Mouse (Mus musculus) midbrain, embryonic 10.5 days (tissue): Measurements from ENCODE around the gene Atp6v1g2. TPM values are rescaled to one million over a fixed set of nuclear protein-coding genes. Genes with fewer than 3 reads are reported as not detected.
A peak's percentile ranks its signal among the peaks of the same experiment; 100 is the strongest.

Source experiments
- DNase-seq: peaks from one replicate; pipeline ENCODE4 v3.0.0-alpha.2; 2017; ENCODE audit warnings: low spot score
- H3K27ac ChIP-seq: fragments of 300-500 bp; sonication (generic); replicated peaks from 2 replicates; pipeline ENCODE4 v1.5.1; 2016; ENCODE audit warnings: mild to moderate bottlenecking
- H3K27me3 ChIP-seq: fragments of 300-500 bp; sonication (generic); 2 replicates; pipeline ENCODE4 v1.6.1; 2016; ENCODE audit warnings: low read depth, mild to moderate bottlenecking; ENCODE audit not compliant: poor library complexity, severe bottlenecking
- H3K36me3 ChIP-seq: fragments of 300-500 bp; sonication (generic); 2 replicates; pipeline ENCODE4 v1.6.1; 2016; ENCODE audit warnings: mild to moderate bottlenecking, moderate library complexity
- H3K4me1 ChIP-seq: fragments of 300-500 bp; sonication (generic); 2 replicates; pipeline ENCODE4 v1.6.1; 2016
- H3K4me3 ChIP-seq: fragments of 300-500 bp; sonication (generic); 2 replicates; pipeline ENCODE4 v1.5.1; 2016; ENCODE audit warnings: mild to moderate bottlenecking, moderate library complexity
- H3K9me3 ChIP-seq: fragments of 300-500 bp; sonication (generic); replicated peaks from 2 replicates; pipeline ENCODE4 v1.6.1; 2016; ENCODE audit warnings: mild to moderate bottlenecking
- WGBS: fragments of 180-500 bp; shearing (Covaris S2); methylation state at CpG from one replicate; pipeline ENCODE4 v1.1.7; 2016; 5-methylcytosine and 5-hydroxymethylcytosine counted together
- polyA plus RNA-seq: library from polyadenylated mRNA; unstranded; fragments of >200 nt; fragmentation: Nextera tagmentation; extraction: Ambion mirVana; gene quantifications from 2 replicates; pipeline ENCODE4 v1.2.1, GENCODE M21; 2016

The Atp6v1g2 gene
- polyA plus RNA-seq = 9.7 and 11.8 TPM in 2 replicates

GRCm38 (mm10) chr17:35233114-35233980, at the start of gene Atp6v1g2:
Gene Atp6v1g2 (plus strand): TSS chr17:35233660.
- H3K4me1 ChIP-seq = peaks cover 33% of the 10 kb centered on the region
- no peak for DNase-seq
- H3K4me3 ChIP-seq = peak within 1 kb of the TSS; percentile 78
- H3K9me3 ChIP-seq = no peaks in the 10 kb centered on the region
- peak within 1 kb of the TSS; percentile 96 for H3K27ac ChIP-seq
- H3K27me3 ChIP-seq = no peaks in the 10 kb centered on the region
- 89% methylated on average over 18 of the region's 18 CpGs for WGBS
- peaks cover 46% of the 10 kb centered on the region for H3K36me3 ChIP-seq

GRCm38 (mm10) chr17:35185639-35186611, 47.5 kb upstream of the Atp6v1g2 start:
- H3K4me3 ChIP-seq = peak overlapping the region; percentile 59
- no peaks in the 10 kb centered on the region for H3K36me3 ChIP-seq
- peak overlapping the region; percentile 83 for H3K27ac ChIP-seq
- H3K9me3 ChIP-seq = no peaks in the 10 kb centered on the region
- 3% methylated on average over 18 of the region's 18 CpGs for WGBS
- H3K4me1 ChIP-seq = peaks cover 21% of the 10 kb centered on the region
- DNase-seq = peak; percentile 59
- no peaks in the 10 kb centered on the region for H3K27me3 ChIP-seq

GRCm38 (mm10) chr17:35186681-35187080, 46.8 kb upstream of the Atp6v1g2 start:
- peak; percentile 53 for DNase-seq
- H3K4me3 ChIP-seq = peak overlapping the region; percentile 59
- H3K27ac ChIP-seq = peak overlapping the region; percentile 83
- no peaks in the 10 kb centered on the region for H3K27me3 ChIP-seq
- H3K9me3 ChIP-seq = no peaks in the 10 kb centered on the region
- H3K36me3 ChIP-seq = no peaks in the 10 kb centered on the region
- peaks cover 21% of the 10 kb centered on the region for H3K4me1 ChIP-seq
- WGBS = 2% methylated on average over 4 of the region's 4 CpGs

GRCm38 (mm10) chr17:35187345-35187744, 46.1 kb upstream of the Atp6v1g2 start:
- H3K4me3 ChIP-seq = no peak overlapping the region
- peaks cover 21% of the 10 kb centered on the region for H3K4me1 ChIP-seq
- no peak overlapping the region for H3K27ac ChIP-seq
- H3K9me3 ChIP-seq = no peaks in the 10 kb centered on the region
- no peaks in the 10 kb centered on the region for H3K27me3 ChIP-seq
- H3K36me3 ChIP-seq = no peaks in the 10 kb centered on the region
- WGBS = 79% methylated on average over 4 of the region's 4 CpGs
- no peak for DNase-seq

GRCm38 (mm10) chr17:35187959-35188610, 45.4 kb upstream of the Atp6v1g2 start, which contains the start of gene Lst1:
Gene Lst1 (minus strand): TSS chr17:35188439.
- Histone ChIP-seq H3K4me1 (peaks cover 21% of the 10 kb centered on the region), H3K9me3 (no peaks in the 10 kb centered on the region), H3K27me3 (0 out of 2 replicates have a peak, but pooled peaks cover 3% of the 10 kb centered on the region), H3K36me3 (no peaks in the 10 kb centered on the region), H3K27ac (no peak within 1 kb of the TSS), H3K4me3 (no peak within 1 kb of the TSS)
- WGBS = 70% methylated on average over 7 of the region's 7 CpGs
- no peak for DNase-seq

GRCm38 (mm10) chr17:35189186-35189585, 44.3 kb upstream of the Atp6v1g2 start:
- H3K4me1 ChIP-seq = peaks cover 22% of the 10 kb centered on the region
- H3K9me3 ChIP-seq = no peaks in the 10 kb centered on the region
- no peak for DNase-seq
- peaks cover 14% of the 10 kb centered on the region for H3K27me3 ChIP-seq
- H3K4me3 ChIP-seq = no peak overlapping the region
- H3K36me3 ChIP-seq = no peaks in the 10 kb centered on the region
- 79% methylated on average over 1 of the region's 1 CpGs for WGBS
- no peak overlapping the region for H3K27ac ChIP-seq

GRCm38 (mm10) chr17:35190096-35190495, 43.4 kb upstream of the Atp6v1g2 start:
- Histone ChIP-seq H3K4me3 (no peak overlapping the region), H3K9me3 (no peaks in the 10 kb centered on the region), H3K4me1 (peaks cover 31% of the 10 kb centered on the region), H3K36me3 (no peaks in the 10 kb centered on the region), H3K27me3 (peaks cover 23% of the 10 kb centered on the region), H3K27ac (no peak overlapping the region)
- DNase-seq = no peak
- 68% methylated on average over 4 of the region's 4 CpGs for WGBS

GRCm38 (mm10) chr17:35191723-35192122, 41.7 kb upstream of the Atp6v1g2 start:
- Histone ChIP-seq H3K27ac (no peak overlapping the region), H3K36me3 (no peaks in the 10 kb centered on the region), H3K9me3 (no peaks in the 10 kb centered on the region), H3K4me1 (peaks cover 28% of the 10 kb centered on the region), H3K4me3 (no peak overlapping the region), H3K27me3 (peaks cover 39% of the 10 kb centered on the region)
- WGBS = 61% methylated on average over 2 of the region's 2 CpGs
- no peak for DNase-seq

- no peak overlapping the region for H3K4me3 ChIP-seq
- H3K4me1 ChIP-seq = peaks cover 26% of the 10 kb centered on the region
- H3K9me3 ChIP-seq = no peaks in the 10 kb centered on the region
- peaks cover 51% of the 10 kb centered on the region for H3K27me3 ChIP-seq
- H3K36me3 ChIP-seq = no peaks in the 10 kb centered on the region
- no peak for DNase-seq
- H3K27ac ChIP-seq = no peak overlapping the region
- 87% methylated on average over 5 of the region's 5 CpGs for WGBS
Measured at GRCm38 (mm10) chr17:35192924-35193323, 40.5 kb upstream of the Atp6v1g2 start.

GRCm38 (mm10) chr17:35193881-35194843, 39.3 kb upstream of the Atp6v1g2 start, which contains the start of gene Ltb:
Gene Ltb (plus strand): TSS chr17:35194439.
- H3K4me3 ChIP-seq = peak within 1 kb of the TSS; percentile 59
- peaks cover 59% of the 10 kb centered on the region for H3K27me3 ChIP-seq

More at GRCm38 (mm10) chr17:35193881-35194843, 39.3 kb upstream of the Atp6v1g2 start, which contains the start of gene Ltb:
- no peaks in the 10 kb centered on the region for H3K36me3 ChIP-seq
- DNase-seq = no peak
- H3K9me3 ChIP-seq = no peaks in the 10 kb centered on the region
- 70% methylated on average over 28 of the region's 28 CpGs for WGBS
- 0 out of 2 replicates have a peak within 1 kb of the TSS, but pooled peaks have one; percentile 28 for H3K27ac ChIP-seq
- peaks cover 23% of the 10 kb centered on the region for H3K4me1 ChIP-seq
